Mouse (Mus musculus): ENCODE data around the gene Klf5.

Gene Klf5

DNA sequence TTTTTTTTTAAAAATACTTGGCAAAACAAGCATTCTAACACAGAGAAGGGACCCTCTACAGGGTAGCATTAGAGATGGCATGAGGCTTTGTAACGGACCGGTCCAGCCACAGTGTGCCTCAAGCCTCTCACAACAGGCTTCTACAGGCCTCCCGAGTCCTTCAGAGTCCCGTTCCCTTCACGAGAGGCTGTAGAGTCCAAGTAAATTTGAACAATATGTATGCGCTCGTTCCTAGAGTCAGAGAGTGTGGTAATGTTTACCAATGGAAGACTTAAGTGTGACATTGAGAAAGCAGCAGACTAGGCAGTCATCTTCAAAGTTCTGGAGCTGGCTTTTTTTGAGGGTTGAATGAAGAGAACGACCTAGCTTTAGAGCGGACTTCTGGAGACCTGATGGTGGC, 11.1 kb downstream of the Klf5 start:
- no peak for DNase-seq (ENCODE audit: low spot score in 2 of 2)

GRCm38 (mm10) chr14:99310358-99310757, 11.9 kb downstream of the Klf5 start:
- DNase-seq (ENCODE audit: low spot score in 2 of 2), result no peak

DNA sequence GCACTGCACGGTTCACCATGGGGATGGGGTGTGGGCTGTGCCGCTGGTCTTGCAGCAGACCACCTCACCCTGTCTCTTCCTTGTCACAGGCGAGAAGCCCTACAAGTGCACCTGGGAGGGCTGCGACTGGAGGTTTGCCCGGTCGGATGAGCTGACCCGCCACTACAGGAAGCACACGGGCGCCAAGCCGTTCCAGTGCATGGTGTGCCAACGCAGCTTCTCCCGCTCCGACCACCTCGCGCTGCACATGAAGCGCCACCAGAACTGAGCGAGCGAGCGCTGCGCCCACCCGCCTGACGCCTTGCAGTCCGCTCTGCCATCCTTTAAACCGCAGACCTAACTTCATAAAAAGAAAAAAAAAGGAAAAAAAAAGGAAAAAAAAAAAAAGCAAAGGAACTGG, 14.6 kb downstream of the Klf5 start:
- DNase-seq (ENCODE audit: low spot score in 2 of 2), result no peak

DNA sequence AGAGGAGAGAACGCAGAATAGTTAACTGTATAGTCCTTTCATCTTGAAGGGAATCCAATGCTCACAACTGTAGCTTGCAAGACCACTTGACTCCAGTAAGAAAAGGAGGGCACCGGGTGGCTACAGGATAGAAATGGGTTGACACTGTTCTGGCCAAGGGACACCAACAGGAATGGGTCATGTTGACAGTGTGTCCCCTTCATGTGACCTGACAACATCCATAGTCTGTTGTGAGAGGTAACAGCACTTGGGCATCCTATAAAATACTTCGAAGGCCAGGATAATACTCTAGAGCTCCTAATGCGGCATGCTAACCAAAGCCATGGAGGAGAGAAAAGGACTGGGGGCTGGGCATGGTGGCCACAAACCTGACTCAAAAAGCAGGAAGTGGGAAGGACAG, 17.8 kb downstream of the Klf5 start:
- no peak for DNase-seq (ENCODE audit: low spot score in 2 of 2)

DNA sequence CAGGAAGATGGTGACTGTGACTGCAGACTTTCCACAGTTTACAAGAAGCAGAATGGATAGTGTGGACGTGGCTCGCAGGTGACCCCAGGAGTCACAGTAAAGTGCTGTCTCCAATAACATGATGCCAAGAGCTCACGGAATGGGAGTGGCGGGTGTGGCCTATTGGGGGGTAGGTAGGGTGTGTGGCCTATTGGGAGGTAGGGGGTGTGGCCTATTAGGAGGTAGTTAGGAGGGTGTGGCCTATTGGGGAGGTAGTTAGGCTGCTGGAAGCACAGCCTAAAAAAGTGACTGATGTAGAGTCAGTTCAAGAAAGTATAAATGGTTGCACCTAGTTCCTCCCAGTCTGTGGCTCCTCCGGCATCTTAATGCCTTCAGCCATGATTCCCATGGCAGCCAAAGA, 22.2 kb downstream of the Klf5 start:
- no peak for DNase-seq (ENCODE audit: low spot score in 2 of 2)

DNA sequence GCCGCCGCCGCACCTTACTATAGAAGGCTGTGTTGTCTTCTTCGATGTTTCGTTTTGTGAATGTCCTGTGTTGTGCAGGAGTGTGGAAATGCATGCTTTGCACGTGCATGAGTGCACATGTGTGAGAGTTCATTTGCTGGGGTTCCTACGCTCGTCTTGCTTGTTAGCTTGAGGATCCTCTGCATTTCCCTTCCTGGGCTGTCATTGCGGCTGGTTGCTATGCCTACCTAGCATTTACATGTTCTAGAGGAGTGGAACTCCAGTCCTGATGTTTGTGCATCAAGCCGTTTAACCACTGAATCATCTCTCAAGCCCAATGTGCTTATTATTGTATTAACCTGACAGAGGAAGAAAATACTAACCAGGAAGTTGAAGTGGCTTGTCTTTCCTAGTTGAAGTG, 24.9 kb downstream of the Klf5 start:
- DNase-seq (ENCODE audit: low spot score in 2 of 2), result no peak

- DNase-seq (ENCODE audit: low spot score in 2 of 2), result no peak
Observed at GRCm38 (mm10) chr14:99324523-99324922, 26.0 kb downstream of the Klf5 start.

DNA sequence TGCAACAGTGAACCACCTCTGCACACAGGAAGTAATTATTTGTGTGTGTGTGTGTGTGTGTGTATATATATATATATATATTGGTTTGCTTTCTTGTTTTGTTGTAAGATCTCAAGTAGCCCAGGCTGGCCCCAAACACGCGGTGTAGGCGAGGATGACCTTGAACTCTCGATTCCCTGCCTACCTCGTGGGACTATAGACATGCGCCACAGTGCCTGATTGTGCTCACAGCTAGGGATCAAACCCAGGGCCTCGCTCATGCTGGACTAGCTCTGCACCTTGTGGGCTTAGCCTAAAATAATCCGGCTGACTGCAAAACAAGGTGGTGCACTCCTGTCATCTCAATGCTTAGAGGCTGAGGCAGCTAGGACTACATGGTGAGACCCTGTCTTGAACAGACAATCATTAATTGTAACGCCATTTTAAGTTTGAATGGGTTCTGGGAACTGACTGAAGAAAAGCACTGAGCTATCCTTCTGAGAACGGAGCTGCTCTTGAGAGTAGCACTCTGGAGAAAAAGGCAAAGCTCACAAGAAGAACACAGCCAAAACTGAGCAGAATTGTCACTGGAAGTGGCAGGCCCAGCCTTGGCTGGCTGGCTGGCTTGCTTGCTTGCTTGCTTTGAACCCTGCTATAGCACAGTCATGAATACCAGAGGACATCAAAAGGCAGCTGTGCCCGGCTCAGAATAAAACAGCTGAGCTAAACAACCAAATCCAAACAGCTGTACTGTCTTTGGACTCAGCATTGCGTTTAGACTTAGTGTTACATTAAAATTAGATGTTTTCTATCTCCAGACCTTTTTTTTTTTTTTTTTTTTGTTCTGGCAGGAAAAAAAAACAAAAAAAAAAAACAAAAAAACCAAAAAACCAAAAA, 27.3 kb downstream of the Klf5 start:
- no peak for DNase-seq (ENCODE audit: low spot score in 2 of 2)

- no peak for DNase-seq (ENCODE audit: low spot score in 2 of 2)
Observed at GRCm38 (mm10) chr14:99336598-99336997, 38.1 kb downstream of the Klf5 start.

GRCm38 (mm10) chr14:99339021-99339420, 40.5 kb downstream of the Klf5 start:
- DNase-seq (ENCODE audit: low spot score in 2 of 2), result no peak

DNA sequence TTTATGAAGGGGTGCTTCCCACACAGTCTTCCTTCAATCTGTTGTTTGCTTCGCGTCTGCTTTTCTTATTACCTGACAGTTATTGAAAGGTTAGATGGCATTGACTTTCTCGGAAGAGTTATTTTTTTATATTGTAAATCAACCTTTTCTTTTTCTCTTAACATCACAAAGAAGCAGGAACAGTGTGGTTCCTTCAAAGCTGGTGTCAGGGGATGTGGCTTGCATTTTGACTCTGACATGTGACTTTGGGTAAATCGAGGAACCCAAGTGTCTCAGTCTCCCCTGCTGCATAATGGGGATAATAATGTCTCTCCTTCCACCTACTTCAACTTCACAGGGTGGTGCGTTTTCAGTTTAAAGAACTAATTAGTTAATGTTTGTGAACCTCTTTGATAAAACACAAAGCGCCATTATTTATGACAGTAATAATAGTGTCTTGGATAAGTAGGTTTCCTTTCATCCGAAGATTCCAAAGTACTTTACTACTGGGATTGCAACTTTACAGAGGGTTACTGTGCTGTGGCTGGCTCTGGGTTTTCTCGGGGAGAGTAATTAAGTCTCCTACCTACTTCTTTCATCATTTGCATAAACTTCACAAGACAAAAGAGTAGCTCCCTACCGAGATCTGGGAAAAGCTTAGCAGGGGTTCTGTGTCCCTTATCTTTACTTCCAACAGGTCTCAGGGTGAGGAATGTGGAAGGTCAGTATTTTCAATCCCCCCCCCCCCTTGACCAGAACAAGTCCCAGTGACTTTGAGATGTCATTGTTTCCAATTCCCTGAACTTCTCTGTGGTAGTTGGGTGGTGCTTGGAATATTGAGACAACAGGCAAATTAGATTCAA, 41.4 kb downstream of the Klf5 start:
- no peak for DNase-seq (ENCODE audit: low spot score in 2 of 2)

DNA sequence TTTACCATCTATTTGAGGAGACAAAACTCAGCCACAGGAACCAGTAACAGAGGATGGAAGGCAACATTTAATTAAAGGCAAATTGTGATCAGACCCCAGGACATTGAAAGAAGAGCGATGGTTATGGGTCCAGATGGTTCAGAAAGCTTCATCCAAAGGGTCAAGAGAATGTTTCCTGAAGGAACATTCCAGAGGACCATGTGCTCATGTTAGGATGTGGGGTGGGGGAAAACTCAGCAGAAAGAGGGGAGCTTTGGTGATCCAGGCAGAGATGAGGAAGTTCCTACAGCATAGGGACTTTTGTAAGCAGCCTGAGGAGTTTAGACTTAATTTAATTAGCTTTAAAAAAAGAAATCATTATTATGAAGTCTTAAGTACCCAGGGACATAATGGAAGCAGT, 42.2 kb downstream of the Klf5 start:
- no peak for DNase-seq (ENCODE audit: low spot score in 2 of 2)

GRCm38 (mm10) chr14:99348175-99348764, 49.8 kb downstream of the Klf5 start:
- DNase-seq (ENCODE audit: low spot score in 2 of 2), result no peak

DNA sequence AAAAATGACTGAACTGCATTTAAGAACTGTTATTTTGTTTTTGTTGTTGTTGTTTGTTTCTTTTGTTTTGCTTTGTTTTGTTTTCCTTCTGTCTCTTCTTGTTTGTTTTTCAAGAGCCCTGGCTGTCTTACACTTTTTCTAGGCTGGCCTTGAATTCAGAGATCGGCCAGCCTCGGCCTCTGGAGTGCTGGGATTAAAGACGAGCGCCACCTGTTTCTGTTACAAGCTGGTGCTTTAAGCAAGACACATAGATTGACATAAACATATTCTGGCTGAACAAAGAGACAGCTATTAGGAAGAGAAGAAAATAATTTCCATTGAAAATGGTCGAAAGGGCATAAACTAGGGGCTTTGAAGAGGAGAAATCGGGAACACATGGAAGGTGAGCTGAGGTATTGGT, 51.1 kb downstream of the Klf5 start:
- no peak for DNase-seq (ENCODE audit: low spot score in 2 of 2)

DNA sequence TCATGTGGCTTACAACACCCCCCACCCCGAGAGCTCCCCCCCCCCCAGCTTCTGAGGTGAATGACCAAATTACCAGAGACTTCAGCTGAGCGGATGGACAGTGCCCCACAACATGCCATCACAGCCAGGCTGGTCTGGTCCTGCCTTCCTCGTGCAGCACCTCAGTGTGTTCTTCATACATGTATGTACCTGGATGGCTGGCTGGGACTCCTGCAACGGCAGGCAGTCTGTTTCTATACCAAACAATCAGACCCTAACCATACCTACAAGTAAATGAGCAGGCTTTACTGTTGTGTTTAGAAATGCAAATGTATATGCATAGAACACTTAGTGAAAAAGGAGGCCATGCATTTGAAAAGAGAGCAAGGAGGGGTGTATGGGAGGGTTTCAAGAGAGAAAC, 54.5 kb downstream of the Klf5 start:
- DNase-seq (ENCODE audit: low spot score in 2 of 2), result no peak

GRCm38 (mm10) chr14:99354046-99354445, 55.6 kb downstream of the Klf5 start:
- no peak for DNase-seq (ENCODE audit: low spot score in 2 of 2)

- DNase-seq (ENCODE audit: low spot score in 2 of 2), result no peak
Observed at GRCm38 (mm10) chr14:99354761-99355609, 56.5 kb downstream of the Klf5 start.

DNA sequence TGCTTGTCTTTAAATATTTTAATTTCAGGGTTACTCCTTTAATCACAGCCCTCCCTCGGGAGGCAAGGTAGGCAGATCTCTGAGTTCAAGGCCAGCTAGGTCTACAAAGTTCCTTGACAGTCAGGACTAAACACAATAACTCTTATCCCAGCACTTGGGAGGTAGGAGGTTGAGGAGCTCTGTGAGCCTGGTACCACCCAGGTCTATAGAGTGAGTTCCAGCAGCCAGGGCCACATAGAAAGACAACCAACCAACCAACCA, 57.0 kb downstream of the Klf5 start:
- DNase-seq (ENCODE audit: low spot score in 2 of 2), result no peak

DNA sequence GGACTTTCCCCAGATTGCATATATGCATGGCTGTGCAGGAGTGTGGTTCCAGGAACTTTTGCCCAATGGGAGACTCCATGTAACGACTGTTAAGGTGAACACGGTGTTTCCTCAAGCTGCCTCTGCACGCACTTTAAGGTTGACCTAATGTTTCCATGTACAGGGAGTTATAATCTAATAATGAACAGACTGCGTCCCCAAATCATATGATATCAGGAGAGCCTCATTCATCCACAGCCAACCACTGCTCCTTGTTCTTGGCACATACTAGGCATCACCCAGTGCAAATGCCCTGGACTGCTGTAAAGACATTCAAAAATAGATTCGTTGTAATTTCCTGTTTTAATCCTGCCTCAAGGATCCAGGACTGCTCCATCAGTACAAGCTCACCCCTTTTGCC, 64.5 kb downstream of the Klf5 start:
- DNase-seq (ENCODE audit: low spot score in 2 of 2), result no peak

DNA sequence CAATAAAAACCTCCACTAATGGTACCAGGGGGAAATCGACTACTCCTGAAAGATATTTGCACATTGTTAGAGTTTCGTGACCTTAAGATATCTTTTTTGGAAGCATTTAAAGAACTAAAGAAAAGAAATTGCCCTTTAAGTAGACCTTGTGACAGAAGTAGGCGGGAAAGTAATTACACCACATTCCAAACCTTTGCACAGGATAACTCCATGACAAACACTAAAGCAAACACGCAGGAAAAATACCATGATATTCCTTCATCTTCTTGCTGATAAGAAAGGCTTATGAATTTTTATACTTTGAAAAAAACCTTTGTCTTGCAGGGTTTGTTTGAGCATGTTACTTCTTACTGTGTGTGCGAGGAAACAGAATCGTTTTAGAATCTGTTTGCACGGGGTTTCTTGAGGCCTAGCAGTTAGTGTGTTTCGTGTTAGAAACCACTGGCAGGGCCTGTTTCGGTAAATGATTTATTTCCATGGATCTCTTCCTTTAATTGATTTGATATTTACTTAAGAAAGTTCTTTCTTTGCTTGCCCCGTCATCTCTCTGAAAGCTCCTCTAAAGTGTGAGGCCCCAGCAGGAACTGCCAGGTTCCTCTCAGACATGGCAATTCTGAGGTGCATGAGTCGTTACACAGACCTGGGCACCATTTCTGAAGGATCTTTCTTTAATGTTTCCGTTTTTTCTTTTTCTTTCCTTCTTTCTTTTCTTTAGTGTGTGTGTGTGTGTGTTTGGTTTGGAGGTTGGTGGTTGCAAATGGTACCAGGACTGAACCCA, 65.7 kb downstream of the Klf5 start:
- no peak for DNase-seq (ENCODE audit: low spot score in 2 of 2)

All from cerebellum, postnatal 4 days (tissue).